Mouse (Mus musculus) ZHBTc4 (cell line): ENCODE measurements at regions not wholly inside any gene's neighbourhood (a gene's known extent, or its start where the extent isn't known, plus 50 kb on each side); places are given as distances from the start of the nearest gene placed in this dataset.

Source experiments
- DNase-seq: peaks from one replicate; pipeline ENCODE4 v3.0.0-alpha.2; 2011; ENCODE audit warnings: low read depth, low spot score

GRCm38 (mm10) chr10:34667203-34667602, 184.0 kb downstream of the Frk start:
- no peak for DNase-seq

- DNase-seq: no peak
Observed at GRCm38 (mm10) chr10:34667735-34668439, 184.7 kb downstream of the Frk start.

DNA sequence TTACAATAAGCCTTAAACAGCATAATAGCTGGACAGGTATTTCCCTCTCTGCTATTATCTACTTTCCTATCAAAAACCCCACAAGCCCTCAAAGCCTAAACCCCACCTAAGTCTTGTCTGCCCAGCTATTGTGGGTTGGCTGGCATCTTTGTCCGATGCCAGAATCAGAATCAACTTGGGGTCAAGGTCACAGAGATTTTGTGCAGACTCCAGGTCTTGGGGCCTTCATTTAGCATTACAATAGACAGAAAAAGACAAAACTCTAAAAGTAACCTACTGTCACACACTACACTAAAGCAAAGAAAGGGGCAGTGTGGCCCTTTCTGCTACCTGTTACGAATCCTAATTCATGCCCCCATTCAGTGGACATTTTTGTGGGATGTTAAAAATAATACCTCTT, 188.6 kb downstream of the Frk start:
- DNase-seq: peak; percentile 26

DNA sequence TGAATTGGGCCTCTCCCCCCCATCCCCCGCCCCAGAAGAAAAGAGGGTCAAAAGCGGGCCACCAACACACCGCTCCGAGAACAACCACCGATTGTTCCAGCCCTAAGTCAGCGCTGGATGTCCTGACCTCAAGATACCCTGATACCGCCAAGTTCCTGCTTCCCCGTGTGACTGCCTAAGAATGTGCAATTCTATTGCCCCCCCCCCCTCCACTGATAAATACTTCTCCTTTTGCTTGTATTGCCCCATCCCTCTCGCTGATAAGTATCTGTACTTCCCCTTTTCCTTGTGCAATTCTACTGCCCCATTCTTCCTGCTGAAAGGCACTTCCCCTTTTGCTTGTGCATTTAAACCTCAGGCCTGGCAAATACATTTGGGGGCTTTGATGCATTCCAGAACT, 216.2 kb downstream of the Frk start:
- DNase-seq: peak; percentile 1

GRCm38 (mm10) chr10:34701956-34702355, 218.8 kb downstream of the Frk start:
- no peak for DNase-seq

- DNase-seq: no peak
Observed at GRCm38 (mm10) chr10:34705416-34705815, 222.2 kb downstream of the Frk start.

GRCm38 (mm10) chr10:34731249-34731648, 248.1 kb downstream of the Frk start:
- no peak for DNase-seq

DNA sequence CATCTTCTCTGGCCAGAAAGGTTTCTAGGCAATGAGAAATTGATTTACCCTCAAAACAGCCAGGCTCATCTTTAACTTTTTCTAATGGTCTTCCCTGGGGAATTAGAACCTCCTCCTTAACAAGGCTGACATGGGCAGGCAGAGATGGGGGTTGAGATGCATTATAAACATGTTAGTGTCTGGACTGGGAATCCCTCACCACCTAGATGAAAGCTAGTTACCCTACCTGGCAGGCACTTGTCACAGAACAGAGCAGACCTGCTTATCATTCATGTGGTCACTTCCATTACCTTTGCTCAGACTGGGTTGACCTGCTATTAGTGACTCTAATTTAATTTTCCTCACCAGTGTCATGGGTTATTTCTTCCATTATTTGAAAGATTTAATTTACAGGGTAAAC, 279.2 kb downstream of the Frk start:
- DNase-seq: no peak

GRCm38 (mm10) chr10:34792099-34792498, 308.9 kb downstream of the Frk start:
- DNase-seq: no peak

DNA sequence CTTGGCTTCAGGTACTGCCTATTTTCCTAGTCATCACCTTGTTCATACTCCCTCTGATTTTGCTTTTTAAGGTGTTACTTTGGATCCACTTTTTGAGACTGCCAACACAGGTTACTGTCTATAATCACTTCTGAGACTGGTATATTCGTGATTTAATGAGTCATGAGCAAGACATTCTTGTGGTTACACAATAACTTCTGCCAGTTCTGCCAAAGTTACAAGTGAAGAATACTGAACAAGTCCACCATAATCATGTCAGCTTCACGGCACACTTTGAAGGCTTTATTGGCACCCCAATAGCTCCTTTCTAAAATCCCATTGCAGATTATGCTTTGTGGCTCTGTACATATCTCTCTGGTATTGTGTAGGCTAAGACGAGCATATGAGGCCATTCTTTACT, 327.9 kb downstream of the Frk start:
- no peak for DNase-seq

DNA sequence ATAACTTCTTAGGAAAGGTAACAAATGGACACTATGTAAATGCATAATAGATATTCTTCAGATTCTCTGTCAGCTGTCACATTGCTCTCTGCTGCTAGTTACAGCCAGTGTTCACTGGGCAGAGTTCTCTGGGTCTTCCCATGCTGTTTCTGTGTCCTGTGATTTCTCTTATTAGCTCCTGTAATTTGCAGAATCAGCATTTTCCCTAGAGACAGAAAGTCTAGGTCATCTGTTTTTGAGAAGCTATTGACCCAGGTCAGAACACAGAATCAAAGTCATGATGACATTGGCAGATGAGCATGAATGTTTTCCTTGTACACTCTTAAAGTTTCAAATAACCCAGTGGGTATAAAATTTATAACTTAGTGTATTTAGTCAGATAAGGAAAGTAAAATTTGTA, 340.9 kb downstream of the Frk start:
- no peak for DNase-seq

DNA sequence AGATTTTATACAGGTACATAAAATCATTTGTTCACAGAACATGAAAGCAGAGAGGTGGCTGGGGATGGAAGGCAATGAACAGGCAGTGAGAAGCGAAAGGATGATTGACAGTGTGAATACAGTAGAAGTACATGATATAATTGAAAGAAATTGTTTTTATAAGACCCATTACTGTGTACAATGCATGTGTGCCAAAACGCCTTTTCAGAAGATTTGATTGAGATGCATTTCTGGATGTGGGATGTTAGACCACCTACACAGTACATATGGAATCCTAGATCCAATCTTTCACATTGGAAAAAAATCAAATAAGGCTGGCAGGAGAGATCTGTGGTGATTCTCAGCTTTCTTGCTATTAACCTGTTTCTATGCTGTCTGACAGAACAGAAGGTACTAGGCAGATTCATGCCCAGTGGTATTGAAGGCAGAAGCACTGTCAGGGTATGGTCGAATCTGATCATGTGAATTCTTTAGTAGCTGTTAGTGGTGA, 358.9 kb downstream of the Frk start:
- DNase-seq: no peak

- DNase-seq: no peak
Observed at GRCm38 (mm10) chr10:34856494-34857146, 373.4 kb downstream of the Frk start.

DNA sequence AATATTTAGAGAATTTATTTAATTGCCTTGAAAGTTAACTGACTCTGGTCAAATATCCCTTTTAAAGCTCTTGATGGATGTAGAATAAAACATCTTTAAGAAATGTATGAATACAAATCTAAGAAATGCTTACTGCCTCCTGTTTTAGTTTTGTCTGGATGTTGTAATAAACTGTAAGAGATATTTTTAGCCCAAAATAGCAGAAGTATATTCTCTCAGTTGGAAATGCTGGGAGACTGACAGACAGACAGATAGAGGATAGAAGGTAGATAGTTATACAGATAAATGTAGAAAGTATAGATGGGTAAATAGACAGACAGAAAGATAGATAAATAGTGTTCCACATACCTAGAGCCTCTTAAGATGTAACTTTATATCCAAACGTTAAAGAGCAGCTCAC, 379.5 kb downstream of the Frk start:
- DNase-seq: no peak

DNA sequence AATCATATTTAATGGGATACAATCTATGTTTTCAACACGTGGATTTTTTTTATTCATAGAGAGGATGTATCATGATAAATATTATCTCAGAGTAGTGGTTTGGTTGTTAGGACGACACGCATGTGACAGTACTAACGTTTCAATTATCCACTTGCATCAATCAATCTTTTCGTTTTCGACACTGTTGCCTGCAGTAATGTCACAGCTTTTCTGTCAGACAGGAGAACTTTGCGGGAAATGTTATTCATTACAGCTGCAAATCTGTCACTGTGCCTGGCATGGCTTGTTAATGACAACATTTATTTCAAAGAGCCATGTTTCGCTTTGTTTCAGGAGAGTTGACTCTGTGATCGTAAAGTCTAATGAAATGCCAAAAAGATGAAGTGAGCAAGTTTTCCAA, 388.7 kb downstream of the Frk start:
- no peak for DNase-seq

DNA sequence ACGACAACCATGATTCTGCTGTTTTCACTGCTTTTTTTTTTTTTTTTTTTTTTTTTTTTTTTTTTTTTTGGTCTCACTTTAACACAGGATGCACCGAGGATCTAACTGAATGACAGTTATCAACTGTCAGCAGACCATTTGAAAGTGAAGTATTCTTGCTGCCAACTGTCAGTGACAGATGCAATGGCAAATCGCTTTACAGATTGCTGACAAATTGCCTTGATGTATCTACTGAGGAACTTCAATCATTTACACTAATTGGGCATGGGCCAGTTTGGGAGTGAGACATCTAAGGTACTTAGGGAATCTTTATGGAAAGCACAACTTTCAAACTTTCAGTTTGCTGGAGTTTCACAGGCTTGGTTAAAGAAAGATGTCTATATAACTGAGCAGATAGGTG, 395.3 kb downstream of the Frk start:
- DNase-seq: no peak

- peak; percentile 79 for DNase-seq
Observed at GRCm38 (mm10) chr10:34887601-34888000, 404.4 kb downstream of the Frk start.

GRCm38 (mm10) chr10:34904274-34904673, 421.1 kb downstream of the Frk start:
- DNase-seq: no peak

DNA sequence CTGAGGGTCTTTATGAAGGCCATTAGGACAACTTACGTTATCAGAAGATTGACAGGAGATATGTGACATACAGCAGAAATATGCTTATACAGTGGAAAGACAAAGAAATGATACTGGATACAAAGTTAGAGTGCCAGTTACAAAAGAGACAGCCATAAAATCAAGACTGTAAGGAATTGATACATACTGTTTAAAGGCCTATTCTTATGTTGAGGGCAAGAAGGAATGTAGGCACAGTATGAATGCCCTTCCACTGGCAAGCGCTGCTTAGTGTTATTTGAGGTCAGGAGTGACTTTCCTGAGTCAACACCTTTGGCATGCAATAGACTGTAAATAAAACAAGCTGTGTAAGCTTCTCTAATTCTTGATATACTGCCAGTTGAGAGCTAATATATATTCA, 421.5 kb downstream of the Frk start:
- peak; percentile 7 for DNase-seq

DNA sequence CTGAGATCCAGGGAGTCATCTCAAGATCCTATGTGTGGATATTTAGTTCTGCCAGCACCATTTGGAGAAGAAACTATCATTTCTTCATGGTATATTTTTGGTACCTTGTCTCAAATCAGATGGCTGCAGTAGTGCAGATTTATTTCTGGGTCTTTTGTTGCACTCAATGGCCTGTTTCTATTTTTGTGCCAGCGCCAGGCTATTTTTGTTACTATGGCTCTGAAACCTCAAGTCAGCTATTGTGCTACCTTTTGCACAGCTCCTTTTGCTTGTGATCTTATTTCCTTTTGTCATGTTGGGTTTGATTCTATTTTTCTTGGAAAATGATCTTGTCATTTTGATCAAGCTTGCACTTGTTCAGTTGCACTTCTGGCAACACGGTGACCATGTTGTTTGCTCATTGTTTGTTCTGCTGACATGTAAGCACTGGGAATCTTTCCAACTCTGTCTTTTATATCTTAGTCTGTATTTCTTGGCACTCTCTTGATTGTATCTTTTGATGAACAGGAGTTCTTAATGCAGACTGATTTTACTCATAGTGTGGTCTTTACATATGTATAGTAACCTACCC, 429.0 kb downstream of the Frk start:
- DNase-seq: no peak
